Mouse (Mus musculus): ENCODE measurements around the gene Sparc.

DNA sequence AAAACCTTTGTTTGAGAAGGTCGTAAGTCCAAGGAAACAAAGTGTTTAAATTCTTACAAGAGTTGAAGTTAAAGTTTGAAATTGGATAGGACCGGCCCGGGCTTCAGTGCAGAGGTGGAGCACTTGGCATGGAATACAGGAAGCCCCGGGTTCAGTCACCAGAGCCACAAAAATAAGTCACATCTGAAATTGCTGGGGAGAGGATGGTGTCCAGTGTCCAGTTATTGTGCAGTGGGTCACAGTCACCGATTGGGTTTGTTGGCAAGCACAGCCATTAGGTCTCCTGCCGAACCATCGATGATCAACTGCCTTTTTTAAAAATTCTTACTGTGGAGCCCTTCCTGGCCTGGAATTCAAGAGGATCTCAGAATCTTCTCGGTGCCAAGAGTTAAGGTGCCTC is 47.8 kb upstream of the Sparc start:
- no peak for TF ChIP-seq CTCF (IDR thresholded peaks at IDR 0.05; ENCODE audit: low read depth, low read length)
- no peak for TF ChIP-seq POLR2A (IDR thresholded peaks at IDR 0.05; ENCODE audit: extremely low read depth, insufficient read depth, low read length)
